Mouse (Mus musculus): Measurements from ENCODE around the gene Efhc1. TPM values are rescaled to one million over a fixed set of nuclear protein-coding genes. Genes with fewer than 3 reads are reported as not detected.

The Efhc1 gene
- polyA plus RNA-seq, 1 experiment: 4.6 TPM

DNA sequence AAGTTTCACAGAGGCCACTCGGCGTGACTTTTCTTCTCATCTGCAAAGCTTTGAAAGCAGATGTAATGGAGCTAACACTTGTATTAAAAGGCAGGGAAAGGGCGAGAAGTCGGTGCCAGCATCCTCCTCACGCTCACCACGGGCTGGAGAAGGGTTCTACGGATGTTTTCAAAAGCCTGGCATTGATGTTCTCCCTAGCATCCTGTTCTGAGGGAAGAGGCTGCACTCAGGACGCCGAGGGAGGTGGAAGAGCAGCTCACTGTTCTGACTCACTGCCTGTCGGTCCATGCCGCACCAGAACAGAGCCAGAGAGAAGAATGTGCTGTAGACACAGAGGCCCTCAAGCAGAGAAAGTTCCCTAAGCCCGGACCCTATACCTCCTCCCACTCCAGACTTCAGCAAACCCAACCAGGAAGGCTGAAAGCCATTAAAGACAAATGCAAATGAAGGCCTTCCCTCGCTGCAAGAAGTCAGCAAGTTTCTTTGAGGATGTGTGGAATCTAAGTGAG, 46.5 kb downstream of the Efhc1 start:
- Histone ChIP-seq H3K4me1 (ENCODE audit: control insufficient read depth, insufficient read depth, low read length) (peaks cover 22% of the 10 kb centered on the region; the same call in 1 of the 2 replicates), H3K4me3 (ENCODE audit: insufficient read depth, low read length) (no peak overlapping the region), H3K27ac (ENCODE audit: insufficient read depth, low read length) (peak overlapping the region; percentile 11; the same call in 1 of the 2 replicates)
- no peak for TF ChIP-seq CTCF (IDR thresholded peaks at IDR 0.05; ENCODE audit: borderline replicate concordance, insufficient read depth, low read length)
- TF ChIP-seq POLR2A (IDR thresholded peaks at IDR 0.05; ENCODE audit: low read depth, low read length): no peak

- Histone ChIP-seq H3K4me1 (ENCODE audit: control insufficient read depth, insufficient read depth, low read length) (peaks cover 12% of the 10 kb centered on the region; the same call in 1 of the 2 replicates), H3K27ac (ENCODE audit: insufficient read depth, low read length) (no peak overlapping the region), H3K4me3 (ENCODE audit: insufficient read depth, low read length) (no peak overlapping the region)
- TF ChIP-seq POLR2A (IDR thresholded peaks at IDR 0.05; ENCODE audit: low read depth, low read length) (no peak), CTCF (IDR thresholded peaks at IDR 0.05; ENCODE audit: borderline replicate concordance, insufficient read depth, low read length) (no peak)
Measured at GRCm38 (mm10) chr1:21002246-21003142, 51.1 kb downstream of the Efhc1 start.

GRCm38 (mm10) chr1:21004596-21004995, 53.2 kb downstream of the Efhc1 start:
- H3K4me3 ChIP-seq (ENCODE audit: insufficient read depth, low read length): no peak overlapping the region
- H3K27ac ChIP-seq (ENCODE audit: insufficient read depth, low read length): no peak overlapping the region
- no peak for TF ChIP-seq POLR2A (IDR thresholded peaks at IDR 0.05; ENCODE audit: low read depth, low read length)
- TF ChIP-seq CTCF (IDR thresholded peaks at IDR 0.05; ENCODE audit: borderline replicate concordance, insufficient read depth, low read length): no peak
- H3K4me1 ChIP-seq (ENCODE audit: control insufficient read depth, insufficient read depth, low read length): peaks cover 15% of the 10 kb centered on the region

DNA sequence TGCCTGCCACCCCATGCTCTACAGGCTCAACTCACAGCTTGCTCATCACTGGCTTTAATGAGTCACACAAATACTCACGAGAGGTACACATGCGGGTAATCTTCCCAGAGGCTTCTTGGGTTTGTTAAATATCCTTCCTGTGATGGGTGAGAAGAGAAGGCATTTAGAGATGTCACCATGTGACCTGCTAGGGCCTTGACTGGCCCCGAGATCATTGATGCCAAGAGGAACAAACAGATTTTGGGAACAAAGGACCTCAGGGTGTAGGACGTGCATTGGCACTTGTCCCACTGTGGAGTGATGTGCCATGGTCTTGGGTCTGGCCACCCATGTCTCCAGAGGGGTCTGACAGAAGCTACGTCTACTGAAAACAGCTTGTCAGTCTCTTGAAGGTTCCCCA, 55.3 kb downstream of the Efhc1 start:
- Histone ChIP-seq H3K4me3 (ENCODE audit: insufficient read depth, low read length) (no peak overlapping the region), H3K4me1 (ENCODE audit: control insufficient read depth, insufficient read depth, low read length) (peaks cover 20% of the 10 kb centered on the region), H3K27ac (ENCODE audit: insufficient read depth, low read length) (no peak overlapping the region)
- TF ChIP-seq POLR2A (IDR thresholded peaks at IDR 0.05; ENCODE audit: low read depth, low read length): no peak
- TF ChIP-seq CTCF (IDR thresholded peaks at IDR 0.05; ENCODE audit: borderline replicate concordance, insufficient read depth, low read length): no peak

- Histone ChIP-seq H3K4me3 (ENCODE audit: insufficient read depth, low read length) (no peak overlapping the region), H3K4me1 (ENCODE audit: control insufficient read depth, insufficient read depth, low read length) (peaks cover 13% of the 10 kb centered on the region), H3K27ac (ENCODE audit: insufficient read depth, low read length) (peak overlapping the region; percentile 98)
- TF ChIP-seq POLR2A (IDR thresholded peaks at IDR 0.05; ENCODE audit: low read depth, low read length): no peak
- TF ChIP-seq CTCF (IDR thresholded peaks at IDR 0.05; ENCODE audit: borderline replicate concordance, insufficient read depth, low read length): no peak
Measured at GRCm38 (mm10) chr1:21007941-21008701, 56.7 kb downstream of the Efhc1 start.

- H3K27ac ChIP-seq (ENCODE audit: insufficient read depth, low read length): peak overlapping the region; percentile 98
- H3K4me3 ChIP-seq (ENCODE audit: insufficient read depth, low read length): no peak overlapping the region
- TF ChIP-seq CTCF (IDR thresholded peaks at IDR 0.05; ENCODE audit: borderline replicate concordance, insufficient read depth, low read length) (no peak), POLR2A (IDR thresholded peaks at IDR 0.05; ENCODE audit: low read depth, low read length) (no peak)
Measured at GRCm38 (mm10) chr1:21008891-21009290, 57.5 kb downstream of the Efhc1 start.

DNA sequence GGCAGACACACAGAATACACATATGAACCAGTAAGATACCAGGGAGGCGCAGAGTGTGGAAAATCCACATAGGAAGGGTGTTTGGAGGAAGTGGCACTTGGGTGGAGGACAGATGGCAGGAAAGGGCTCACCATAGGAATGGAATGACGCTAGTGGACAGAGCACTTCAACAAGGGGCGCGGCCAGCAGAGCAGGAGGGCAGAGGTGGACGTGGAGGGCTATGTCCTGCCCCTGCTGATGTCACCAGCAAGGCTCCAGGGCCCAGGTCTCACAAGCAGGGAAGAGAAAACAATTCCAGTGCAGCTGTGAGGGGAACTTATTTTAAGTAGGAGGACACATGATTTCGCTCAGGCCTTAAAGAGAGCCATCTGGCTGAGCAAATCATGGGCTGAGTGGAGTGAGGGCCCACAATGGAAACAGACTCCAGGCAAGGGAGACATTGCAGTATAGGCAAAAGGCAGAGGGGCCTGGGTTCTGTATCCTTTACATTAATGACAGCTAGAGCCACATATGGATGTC, 58.9 kb downstream of the Efhc1 start:
- Histone ChIP-seq H3K4me3 (ENCODE audit: insufficient read depth, low read length) (no peak overlapping the region), H3K27ac (ENCODE audit: insufficient read depth, low read length) (peak overlapping the region; percentile 93; the same call in 1 of the 2 replicates), H3K4me1 (ENCODE audit: control insufficient read depth, insufficient read depth, low read length) (peaks cover 20% of the 10 kb centered on the region)
- TF ChIP-seq CTCF (IDR thresholded peaks at IDR 0.05; ENCODE audit: borderline replicate concordance, insufficient read depth, low read length) (no peak), POLR2A (IDR thresholded peaks at IDR 0.05; ENCODE audit: low read depth, low read length) (no peak)

More at GRCm38 (mm10) chr1:21008891-21009290, 57.5 kb downstream of the Efhc1 start:
- H3K4me1 ChIP-seq (ENCODE audit: control insufficient read depth, insufficient read depth, low read length): peaks cover 16% of the 10 kb centered on the region

GRCm38 (mm10) chr1:21014463-21014862, 63.0 kb downstream of the Efhc1 start:
- no peak overlapping the region for H3K4me3 ChIP-seq (ENCODE audit: insufficient read depth, low read length)
- TF ChIP-seq POLR2A (IDR thresholded peaks at IDR 0.05; ENCODE audit: low read depth, low read length): no peak
- TF ChIP-seq CTCF (IDR thresholded peaks at IDR 0.05; ENCODE audit: borderline replicate concordance, insufficient read depth, low read length): no peak
- peaks cover 12% of the 10 kb centered on the region for H3K4me1 ChIP-seq (ENCODE audit: control insufficient read depth, insufficient read depth, low read length)
- H3K27ac ChIP-seq (ENCODE audit: insufficient read depth, low read length): peak overlapping the region; percentile 69

DNA sequence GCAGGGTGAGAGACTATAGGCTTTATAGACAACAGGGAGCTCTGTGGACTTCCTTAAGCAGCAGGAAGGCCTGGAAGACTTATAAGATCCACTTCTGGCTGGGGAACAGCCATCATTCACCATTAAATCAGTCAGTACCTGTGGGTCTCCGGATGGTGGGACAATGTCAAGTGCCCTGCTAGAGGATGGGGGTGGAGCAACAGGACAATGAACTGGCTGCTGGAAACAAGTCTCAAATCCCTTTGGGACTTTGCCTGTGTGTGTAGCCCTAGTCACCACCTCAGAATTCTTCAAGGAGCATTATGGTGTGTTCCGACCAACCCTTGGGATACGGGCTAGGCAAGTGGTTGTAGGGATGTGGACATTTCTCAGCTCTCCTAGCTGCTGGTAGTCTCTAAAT, 71.7 kb downstream of the Efhc1 start:
- Histone ChIP-seq H3K4me1 (ENCODE audit: control insufficient read depth, insufficient read depth, low read length) (no peaks in the 10 kb centered on the region), H3K4me3 (ENCODE audit: insufficient read depth, low read length) (no peak overlapping the region), H3K27ac (ENCODE audit: insufficient read depth, low read length) (no peak overlapping the region)
- TF ChIP-seq CTCF (IDR thresholded peaks at IDR 0.05; ENCODE audit: borderline replicate concordance, insufficient read depth, low read length) (no peak), POLR2A (IDR thresholded peaks at IDR 0.05; ENCODE audit: low read depth, low read length) (no peak)
